Mouse (Mus musculus) spleen, postnatal 14 days (tissue): ENCODE results near the gene Glt8d2.
"Not testable (repeated sequence)": the region's sequence is repeated elsewhere in the genome, so short reads cannot be mapped to it uniquely, and the experiment has no call there.

ENCODE experiments used
- DNase-seq, 2 experiments: peaks; one replicate each; pipeline ENCODE4 v3.0.0; 2021 to 2022; ENCODE audit warnings: low spot score in 2 of 2

The Glt8d2 gene

GRCm38 (mm10) chr10:82646083-82646482 lies 44.4 kb downstream of the Glt8d2 start:
- DNase-seq = no peak

- no peak for DNase-seq
These were observed 49.0 kb downstream of the Glt8d2 start for GRCm38 (mm10) chr10:82641481-82641880.

GRCm38 (mm10) chr10:82639032-82639698 lies 51.3 kb downstream of the Glt8d2 start:
- DNase-seq = no peak

GRCm38 (mm10) chr10:82636321-82636720 lies 54.1 kb downstream of the Glt8d2 start:
- DNase-seq = no peak

- no peak for DNase-seq
These were observed 56.1 kb downstream of the Glt8d2 start for GRCm38 (mm10) chr10:82634348-82634747.

- DNase-seq = no peak
These were observed 57.8 kb downstream of the Glt8d2 start for GRCm38 (mm10) chr10:82632496-82633280.

GRCm38 (mm10) chr10:82631133-82631532 lies 59.3 kb downstream of the Glt8d2 start:
- no peak for DNase-seq

GRCm38 (mm10) chr10:82630497-82630896 lies 60.0 kb downstream of the Glt8d2 start:
- no peak for DNase-seq

- peak; percentile 79 to 84 for DNase-seq
These were observed 60.7 kb downstream of the Glt8d2 start, which contains the start of gene Tdg for GRCm38 (mm10) chr10:82629586-82630255. Tdg (plus strand) TSS chr10:82629828.

- DNase-seq = peak in 1 of 2 experiments; percentile 23
These were observed 61.3 kb downstream of the Glt8d2 start for GRCm38 (mm10) chr10:82629111-82629585.

GRCm38 (mm10) chr10:82623553-82623932 lies 66.9 kb downstream of the Glt8d2 start:
- DNase-seq = not testable (repeated sequence)

GRCm38 (mm10) chr10:82622671-82623552 lies 67.5 kb downstream of the Glt8d2 start, which contains the start of gene 1190007I07Rik:
1190007I07Rik (minus strand) TSS chr10:82623228.
- peak; percentile 72 to 82 for DNase-seq

- DNase-seq = no peak
These were observed 68.2 kb downstream of the Glt8d2 start for GRCm38 (mm10) chr10:82622235-82622634.
